Mouse (Mus musculus): ENCODE measurements at regions not wholly inside any gene's neighbourhood (a gene's known extent, or its start where the extent isn't known, plus 50 kb on each side); places are given as distances from the start of the nearest gene placed in this dataset.
A peak's percentile ranks its signal among the peaks of the same experiment; 100 is the strongest.

DNA sequence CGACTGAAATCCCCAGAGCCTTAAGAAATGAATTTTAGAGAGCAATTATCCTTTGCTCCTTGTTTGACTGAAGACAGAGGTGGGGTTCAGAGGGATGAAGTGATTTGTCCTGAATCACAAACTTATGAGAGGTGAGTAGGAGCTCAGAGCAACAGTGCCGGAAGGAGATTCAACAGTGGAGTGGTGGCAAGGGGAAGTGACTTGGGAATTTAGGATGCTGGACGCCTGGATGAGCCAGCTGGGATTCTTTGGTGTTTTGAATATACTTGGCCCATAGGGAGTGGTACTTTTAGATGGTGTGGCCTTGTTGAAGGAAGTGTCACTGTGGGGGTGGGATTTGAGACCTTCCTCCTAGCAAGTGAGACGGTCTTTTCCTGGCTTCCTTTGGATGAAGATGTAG, 137.1 kb upstream of the Fbxo11 start:
- 72% methylated on average over 4 of the region's 4 CpGs for WGBS
- Histone ChIP-seq H3K27me3 (replicated peaks; ENCODE audit: control insufficient read depth, insufficient read depth, low read length) (no peaks in the 10 kb centered on the region), H3K36me3 (ENCODE audit: control insufficient read depth, insufficient read depth, low read length) (no peaks in the 10 kb centered on the region), H3K9ac (ENCODE audit: low read depth, low read length) (no peak overlapping the region), H3K9me3 (ENCODE audit: control insufficient read depth, low read length) (no peaks in the 10 kb centered on the region), H3K4me1 (ENCODE audit: control insufficient read depth, insufficient read depth, low read length) (no peaks in the 10 kb centered on the region), H3K4me3 (ENCODE audit: low read depth, low read length) (no peak overlapping the region), H3K4me2 (ENCODE audit: low read depth, low read length) (no peak overlapping the region), H3K27ac (replicated peaks; ENCODE audit: low read depth, low read length) (0 out of 2 replicates have a peak overlapping the region, but pooled peaks have one; percentile 61)
- DNase-seq (ENCODE audit: low spot score) (no peak), ATAC-seq (ENCODE audit: low read depth) (no peak)

DNA sequence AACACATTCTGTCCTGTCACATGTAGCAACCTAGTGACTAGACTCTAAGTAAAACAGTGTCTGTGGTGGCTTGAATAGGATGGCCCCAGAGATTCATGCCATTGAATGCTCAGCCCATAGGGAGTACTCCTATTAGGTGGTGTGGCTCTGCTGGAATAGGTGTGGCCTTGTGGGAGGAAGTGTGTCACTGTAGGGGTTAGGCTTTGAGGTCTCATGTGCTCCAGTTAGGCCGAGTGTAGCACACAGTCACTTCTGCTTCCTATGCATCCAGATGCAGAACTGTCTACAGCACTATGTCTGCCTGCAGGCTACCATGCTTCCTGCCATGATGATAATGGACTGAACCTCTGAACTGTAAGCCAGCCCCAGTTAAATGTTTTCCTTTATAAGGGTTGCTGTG, 144.5 kb upstream of the Fbxo11 start:
- Histone ChIP-seq H3K4me3 (ENCODE audit: low read depth, low read length) (no peak overlapping the region), H3K27me3 (replicated peaks; ENCODE audit: control insufficient read depth, insufficient read depth, low read length) (no peaks in the 10 kb centered on the region), H3K9me3 (ENCODE audit: control insufficient read depth, low read length) (no peaks in the 10 kb centered on the region), H3K36me3 (ENCODE audit: control insufficient read depth, insufficient read depth, low read length) (no peaks in the 10 kb centered on the region), H3K4me2 (ENCODE audit: low read depth, low read length) (no peak overlapping the region), H3K4me1 (ENCODE audit: control insufficient read depth, insufficient read depth, low read length) (no peaks in the 10 kb centered on the region), H3K9ac (ENCODE audit: low read depth, low read length) (no peak overlapping the region), H3K27ac (replicated peaks; ENCODE audit: low read depth, low read length) (no peak overlapping the region)
- DNase-seq (ENCODE audit: low spot score), result no peak
- no peak for ATAC-seq (ENCODE audit: low read depth)
- WGBS, result 62% methylated on average over 1 of the region's 1 CpGs

DNA sequence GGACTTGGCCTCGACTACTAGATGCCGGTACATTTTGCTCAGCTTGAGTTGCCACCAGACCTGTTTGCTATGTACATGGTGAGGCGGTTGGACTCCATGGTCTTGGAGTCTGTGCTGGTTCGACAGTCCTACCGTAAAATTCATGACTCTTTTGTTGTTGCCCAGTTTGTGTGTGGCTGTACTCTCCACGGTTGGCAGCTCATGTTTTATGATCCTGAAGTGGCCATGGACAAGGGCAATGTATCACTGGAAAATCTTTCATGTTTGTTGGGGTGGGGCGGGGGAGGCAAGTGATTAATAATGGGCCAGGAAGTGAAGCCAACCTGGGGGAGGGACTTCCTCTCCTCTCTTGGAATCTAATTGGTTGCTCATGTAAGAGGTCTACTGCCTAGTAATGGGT, 147.0 kb upstream of the Fbxo11 start:
- Histone ChIP-seq H3K9me3 (ENCODE audit: control insufficient read depth, low read length) (no peaks in the 10 kb centered on the region), H3K36me3 (ENCODE audit: control insufficient read depth, insufficient read depth, low read length) (no peaks in the 10 kb centered on the region), H3K4me1 (ENCODE audit: control insufficient read depth, insufficient read depth, low read length) (no peaks in the 10 kb centered on the region), H3K27me3 (replicated peaks; ENCODE audit: control insufficient read depth, insufficient read depth, low read length) (no peaks in the 10 kb centered on the region), H3K4me2 (ENCODE audit: low read depth, low read length) (no peak overlapping the region), H3K27ac (replicated peaks; ENCODE audit: low read depth, low read length) (no peak overlapping the region), H3K9ac (ENCODE audit: low read depth, low read length) (no peak overlapping the region), H3K4me3 (ENCODE audit: low read depth, low read length) (no peak overlapping the region)
- DNase-seq (ENCODE audit: low spot score), result no peak
- ATAC-seq (ENCODE audit: low read depth), result no peak
- WGBS, result 89% methylated on average over 7 of the region's 7 CpGs

DNA sequence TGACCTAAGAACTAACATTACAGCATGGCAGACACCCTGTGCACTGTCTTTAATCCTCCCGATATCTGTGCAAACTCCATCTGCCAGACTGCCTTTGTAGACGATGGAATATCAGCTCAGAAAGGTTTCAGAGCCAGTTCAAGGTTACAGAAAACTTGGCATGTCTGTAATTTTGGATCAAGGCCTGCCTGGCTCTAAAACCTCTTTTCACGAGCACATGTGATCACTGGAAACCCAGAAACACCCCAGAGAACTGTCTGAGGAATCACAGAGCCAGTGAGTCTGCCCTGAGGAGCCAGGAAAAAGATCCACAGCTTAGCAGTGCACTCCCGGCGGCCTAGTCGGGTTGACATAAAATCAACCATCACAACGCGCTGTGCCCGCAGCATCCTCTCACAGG, 149.7 kb upstream of the Fbxo11 start:
- Histone ChIP-seq H3K4me2 (ENCODE audit: low read depth, low read length) (no peak overlapping the region), H3K9me3 (ENCODE audit: control insufficient read depth, low read length) (no peaks in the 10 kb centered on the region), H3K9ac (ENCODE audit: low read depth, low read length) (no peak overlapping the region), H3K27ac (replicated peaks; ENCODE audit: low read depth, low read length) (no peak overlapping the region), H3K27me3 (replicated peaks; ENCODE audit: control insufficient read depth, insufficient read depth, low read length) (no peaks in the 10 kb centered on the region), H3K4me1 (ENCODE audit: control insufficient read depth, insufficient read depth, low read length) (no peaks in the 10 kb centered on the region), H3K4me3 (ENCODE audit: low read depth, low read length) (no peak overlapping the region), H3K36me3 (ENCODE audit: control insufficient read depth, insufficient read depth, low read length) (no peaks in the 10 kb centered on the region)
- DNase-seq (ENCODE audit: low spot score), result peak; percentile 41
- no peak for ATAC-seq (ENCODE audit: low read depth)
- 71% methylated on average over 9 of the region's 9 CpGs for WGBS

DNA sequence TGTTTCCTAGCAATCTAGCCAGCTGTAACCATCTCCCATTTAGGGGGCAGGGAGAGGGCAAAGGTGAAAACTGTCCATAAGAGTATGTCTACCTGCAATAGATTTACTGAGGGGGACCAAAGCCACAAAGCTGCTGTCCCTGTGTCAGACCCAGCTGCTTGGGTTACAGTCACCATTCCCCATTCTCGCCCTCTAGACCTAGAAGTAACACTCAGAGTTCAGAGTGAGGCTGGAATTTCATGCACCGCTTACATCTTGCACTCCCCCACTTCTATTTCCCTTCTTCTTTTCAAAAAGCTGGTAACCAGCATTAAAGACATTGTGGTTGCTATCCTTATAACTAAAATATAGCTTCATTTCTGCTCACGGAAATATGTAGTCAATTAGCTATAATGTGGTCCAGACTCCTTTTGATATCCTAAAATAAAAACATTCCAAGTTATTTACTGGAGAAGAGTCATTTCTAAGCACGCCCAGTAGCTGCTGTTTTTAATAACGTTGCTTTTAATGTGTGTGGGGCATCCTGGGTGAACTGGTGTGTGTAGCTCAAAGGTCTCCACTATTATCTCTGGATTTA, 157.4 kb upstream of the Fbxo11 start:
- peaks cover 10% of the 10 kb centered on the region for H3K4me1 ChIP-seq (ENCODE audit: control insufficient read depth, insufficient read depth, low read length)
- 38% methylated on average over 5 of the region's 5 CpGs for WGBS
- H3K27me3 ChIP-seq (replicated peaks; ENCODE audit: control insufficient read depth, insufficient read depth, low read length), result no peaks in the 10 kb centered on the region
- peak overlapping the region; percentile 50 for H3K27ac ChIP-seq (replicated peaks; ENCODE audit: low read depth, low read length)
- H3K9ac ChIP-seq (ENCODE audit: low read depth, low read length), result no peak overlapping the region
- ATAC-seq (ENCODE audit: low read depth) (0 out of 2 replicates have a peak, but pooled peaks have one; percentile 12), DNase-seq (ENCODE audit: low spot score) (peak; percentile 63)
- H3K36me3 ChIP-seq (ENCODE audit: control insufficient read depth, insufficient read depth, low read length), result no peaks in the 10 kb centered on the region
- H3K9me3 ChIP-seq (ENCODE audit: control insufficient read depth, low read length), result no peaks in the 10 kb centered on the region
- no peak overlapping the region for H3K4me3 ChIP-seq (ENCODE audit: low read depth, low read length)
- no peak overlapping the region; the same call in 1 of the 2 replicates for H3K4me2 ChIP-seq (ENCODE audit: low read depth, low read length)

GRCm38 (mm10) chr17:88240476-88240875, 175.4 kb upstream of the Fbxo11 start:
- Histone ChIP-seq H3K27ac (replicated peaks; ENCODE audit: low read depth, low read length) (no peak overlapping the region), H3K9me3 (ENCODE audit: control insufficient read depth, low read length) (peaks cover 4% of the 10 kb centered on the region; the same call in 1 of the 2 replicates), H3K9ac (ENCODE audit: low read depth, low read length) (no peak overlapping the region), H3K4me2 (ENCODE audit: low read depth, low read length) (no peak overlapping the region), H3K4me1 (ENCODE audit: control insufficient read depth, insufficient read depth, low read length) (no peaks in the 10 kb centered on the region), H3K36me3 (ENCODE audit: control insufficient read depth, insufficient read depth, low read length) (no peaks in the 10 kb centered on the region), H3K4me3 (ENCODE audit: low read depth, low read length) (no peak overlapping the region), H3K27me3 (replicated peaks; ENCODE audit: control insufficient read depth, insufficient read depth, low read length) (no peaks in the 10 kb centered on the region)
- 81% methylated on average over 8 of the region's 8 CpGs for WGBS
- ATAC-seq (ENCODE audit: low read depth), result no peak
- no peak for DNase-seq (ENCODE audit: low spot score)

- H3K4me3 ChIP-seq (ENCODE audit: low read depth, low read length), result no peak overlapping the region
- no peak overlapping the region for H3K9ac ChIP-seq (ENCODE audit: low read depth, low read length)
- H3K4me2 ChIP-seq (ENCODE audit: low read depth, low read length), result no peak overlapping the region
- peaks cover 5% of the 10 kb centered on the region; the same call in 1 of the 2 replicates for H3K4me1 ChIP-seq (ENCODE audit: control insufficient read depth, insufficient read depth, low read length)
- DNase-seq (ENCODE audit: low spot score) (no peak), ATAC-seq (ENCODE audit: low read depth) (no peak)
- no peak overlapping the region for H3K27ac ChIP-seq (replicated peaks; ENCODE audit: low read depth, low read length)
- no peaks in the 10 kb centered on the region for H3K36me3 ChIP-seq (ENCODE audit: control insufficient read depth, insufficient read depth, low read length)
- H3K27me3 ChIP-seq (replicated peaks; ENCODE audit: control insufficient read depth, insufficient read depth, low read length), result no peaks in the 10 kb centered on the region
- WGBS, result 51% methylated on average over 5 of the region's 5 CpGs
- H3K9me3 ChIP-seq (ENCODE audit: control insufficient read depth, low read length), result no peaks in the 10 kb centered on the region
These were observed 183.5 kb upstream of the Fbxo11 start for GRCm38 (mm10) chr17:88248625-88249024.

DNA sequence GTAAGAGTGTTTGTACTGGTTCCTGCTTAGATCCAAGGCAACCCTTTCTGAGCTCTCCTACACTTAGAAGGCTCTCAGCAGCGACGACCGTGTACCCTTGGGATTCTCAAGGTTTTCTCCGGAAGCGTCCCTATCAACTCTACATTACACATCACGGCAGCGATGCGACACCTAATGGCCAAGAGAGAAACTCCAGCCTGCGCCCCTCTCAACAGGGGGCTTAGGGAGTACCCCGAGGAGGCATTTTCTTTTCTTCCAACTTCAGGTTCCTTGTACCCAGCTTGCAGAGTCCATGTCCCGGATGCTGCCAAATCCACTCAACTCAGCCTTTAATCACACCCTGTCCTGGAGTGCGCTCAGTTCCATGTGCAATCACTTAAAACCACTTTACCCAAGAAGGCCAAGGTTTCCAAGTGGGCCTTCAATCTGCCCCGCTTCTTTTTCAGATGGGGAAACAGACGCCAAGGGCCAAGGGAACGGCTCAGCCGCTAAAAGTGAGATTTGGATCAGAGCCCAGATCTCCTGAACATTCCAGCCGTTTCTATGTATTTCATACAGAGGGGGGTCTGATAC, 186.9 kb upstream of the Fbxo11 start:
- Histone ChIP-seq H3K9me3 (ENCODE audit: control insufficient read depth, low read length) (no peaks in the 10 kb centered on the region), H3K4me1 (ENCODE audit: control insufficient read depth, insufficient read depth, low read length) (peaks cover 10% of the 10 kb centered on the region; the same call in 1 of the 2 replicates), H3K27me3 (replicated peaks; ENCODE audit: control insufficient read depth, insufficient read depth, low read length) (no peaks in the 10 kb centered on the region), H3K9ac (ENCODE audit: low read depth, low read length) (no peak overlapping the region), H3K36me3 (ENCODE audit: control insufficient read depth, insufficient read depth, low read length) (no peaks in the 10 kb centered on the region), H3K4me3 (ENCODE audit: low read depth, low read length) (peak overlapping the region; percentile 19; the same call in 1 of the 2 replicates), H3K27ac (replicated peaks; ENCODE audit: low read depth, low read length) (no peak overlapping the region), H3K4me2 (ENCODE audit: low read depth, low read length) (peak overlapping the region; percentile 46)
- ATAC-seq (ENCODE audit: low read depth), result peak; percentile 71
- WGBS, result 5% methylated on average over 17 of the region's 17 CpGs
- DNase-seq (ENCODE audit: low spot score), result peak; percentile 88
